Mouse (Mus musculus): ENCODE measurements at regions not wholly inside any gene's neighbourhood (a gene's known extent, or its start where the extent isn't known, plus 50 kb on each side); places are given as distances from the start of the nearest gene placed in this dataset.

DNA sequence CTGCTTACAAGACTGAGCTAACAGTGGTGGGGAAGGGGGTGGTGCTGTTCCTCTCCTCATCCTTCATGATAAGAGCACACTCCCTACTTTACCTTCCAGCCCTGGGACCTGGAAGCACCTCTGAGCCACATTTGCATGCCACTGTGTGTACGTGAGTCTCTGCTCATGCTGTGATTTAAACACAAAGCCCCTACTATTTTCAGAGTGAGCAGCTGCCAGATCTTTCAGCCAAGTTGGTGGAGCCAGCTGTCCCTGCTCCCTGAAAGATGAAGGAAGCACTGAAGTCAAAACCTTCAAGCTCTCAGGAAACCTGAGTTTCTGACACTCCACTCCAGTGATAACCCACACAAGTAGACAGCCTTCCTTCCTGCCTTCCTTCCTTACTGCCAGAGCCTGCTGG, 198.0 kb upstream of the Egln3 start:
- TF ChIP-seq EP300 (IDR thresholded peaks at IDR 0.05; ENCODE audit: insufficient read depth, low read depth, low read length), result no peak
- no peak for TF ChIP-seq POLR2A (IDR thresholded peaks at IDR 0.05; ENCODE audit: insufficient read depth, low read depth, low read length)
- TF ChIP-seq CTCF (IDR thresholded peaks at IDR 0.05), result no peak
